Mouse (Mus musculus): ENCODE data around the gene Kcnh3.

DNA sequence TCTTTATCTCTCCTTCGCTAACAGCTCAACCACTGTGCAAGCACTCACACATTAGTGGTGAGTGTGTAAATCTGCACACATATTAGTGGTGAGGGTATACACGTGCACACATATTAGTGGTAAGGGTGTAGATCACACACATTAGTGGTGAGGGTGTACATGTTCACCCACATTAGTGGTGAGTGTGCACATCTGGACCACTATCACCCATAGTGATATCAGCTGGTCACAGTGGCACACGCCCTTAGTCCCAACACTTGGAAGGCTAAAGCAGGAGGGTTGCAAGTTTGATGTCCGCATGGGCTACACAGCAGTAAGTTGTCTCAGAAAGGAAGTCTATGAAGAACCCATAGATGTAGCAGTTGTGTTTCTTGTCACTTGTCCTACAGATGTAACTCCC, 7.0 kb upstream of the Kcnh3 start:
- TF ChIP-seq CTCF (IDR thresholded peaks at IDR 0.05; ENCODE audit: low read depth, low read length) (no peak), POLR2A (IDR thresholded peaks at IDR 0.05; ENCODE audit: extremely low read depth, insufficient read depth, low read length) (no peak)
